Mouse (Mus musculus): ENCODE measurements around the gene Rpl21. TPM values are rescaled to one million over a fixed set of nuclear protein-coding genes. Genes with fewer than 3 reads are reported as not detected.

The Rpl21 gene
- polyA plus RNA-seq, 1 experiment, result 519 TPM

GRCm38 (mm10) chr5:146823005-146823404 is 9.7 kb upstream of the Rpl21 start:
- Histone ChIP-seq H3K79me2 (ENCODE audit: control insufficient read depth, insufficient read depth) (no peaks in the 10 kb centered on the region), H3K36me3 (ENCODE audit: control insufficient read depth, insufficient read depth) (no peaks in the 10 kb centered on the region), H3K27me3 (ENCODE audit: control insufficient read depth, insufficient read depth, insufficient read length) (no peaks in the 10 kb centered on the region), H3ac (ENCODE audit: control insufficient read depth, insufficient read length) (no peak overlapping the region), H3K4me3 (no peak overlapping the region), H3K4me2 (ENCODE audit: low read depth) (no peak overlapping the region)
- no peak for TF ChIP-seq POLR2A (IDR thresholded peaks at IDR 0.05; ENCODE audit: insufficient read length, low read depth)
- no peak for TF ChIP-seq CEBPB (IDR thresholded peaks at IDR 0.05; ENCODE audit: insufficient read depth, poor library complexity, severe bottlenecking)
- no peak for TF ChIP-seq REST (IDR thresholded peaks at IDR 0.05; ENCODE audit: insufficient read depth, insufficient read length)
- TF ChIP-seq MYOD1 (IDR thresholded peaks at IDR 0.05; ENCODE audit: control insufficient read depth in 1 of 3, insufficient read length in 2 of 3, low read depth in 2 of 3), result no peak
- TF ChIP-seq MYOG (IDR thresholded peaks at IDR 0.05; ENCODE audit: control insufficient read depth in 1 of 3, insufficient read depth in 1 of 3, insufficient read length in 2 of 3, low read depth in 2 of 3), result no peak
- TF ChIP-seq TCF12 (IDR thresholded peaks at IDR 0.05; ENCODE audit: insufficient read depth, poor library complexity, severe bottlenecking), result no peak
- TF ChIP-seq MAX (IDR thresholded peaks at IDR 0.05; ENCODE audit: low read depth), result no peak
- no peak for TF ChIP-seq USF1 (IDR thresholded peaks at IDR 0.05; ENCODE audit: low read depth)
- no peak for TF ChIP-seq E2F4 (IDR thresholded peaks at IDR 0.05; ENCODE audit: insufficient read depth)
- TF ChIP-seq TCF3 (IDR thresholded peaks at IDR 0.05; ENCODE audit: insufficient read length, low read depth), result no peak
- TF ChIP-seq POLR2AphosphoS2 (IDR thresholded peaks at IDR 0.05; ENCODE audit: insufficient read length, low read depth), result no peak
- TF ChIP-seq SRF (IDR thresholded peaks at IDR 0.05; ENCODE audit: control insufficient read depth, insufficient read length, low read depth), result no peak

DNA sequence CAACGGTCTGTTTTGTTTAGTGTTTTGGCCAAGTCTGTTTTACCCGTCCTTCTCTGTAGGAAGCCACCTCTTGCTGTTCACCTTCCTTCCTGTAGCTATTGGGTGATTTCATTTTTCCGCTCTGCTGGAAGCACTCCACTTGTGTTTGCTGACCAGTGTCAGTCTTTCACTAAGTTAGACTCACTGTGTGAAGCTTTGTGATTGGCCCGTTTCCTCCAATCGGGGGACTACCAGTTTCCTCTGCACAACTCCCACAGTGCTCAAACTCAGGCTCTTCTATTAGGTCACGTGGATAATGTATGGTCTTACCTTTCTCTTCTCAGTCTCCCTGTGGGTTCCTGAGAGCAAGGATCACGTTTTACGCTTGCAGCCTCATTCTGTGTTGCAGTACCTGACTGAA is 3.2 kb upstream of the Rpl21 start:
- H3K79me2 ChIP-seq (ENCODE audit: control insufficient read depth, insufficient read depth), result peaks cover 15% of the 10 kb centered on the region
- H3K4me2 ChIP-seq (ENCODE audit: low read depth), result no peak overlapping the region
- H3K4me3 ChIP-seq, result no peak overlapping the region
- no peaks in the 10 kb centered on the region for H3K36me3 ChIP-seq (ENCODE audit: control insufficient read depth, insufficient read depth)
- H3K27me3 ChIP-seq (ENCODE audit: control insufficient read depth, insufficient read depth, insufficient read length), result no peaks in the 10 kb centered on the region
- TF ChIP-seq MAX (IDR thresholded peaks at IDR 0.05; ENCODE audit: low read depth) (no peak), REST (IDR thresholded peaks at IDR 0.05; ENCODE audit: insufficient read depth, insufficient read length) (no peak), POLR2AphosphoS2 (IDR thresholded peaks at IDR 0.05; ENCODE audit: insufficient read length, low read depth) (no peak), MYOD1 (IDR thresholded peaks at IDR 0.05; ENCODE audit: control insufficient read depth in 1 of 3, insufficient read length in 2 of 3, low read depth in 2 of 3) (no peak), CEBPB (IDR thresholded peaks at IDR 0.05; ENCODE audit: insufficient read depth, poor library complexity, severe bottlenecking) (no peak), TCF3 (IDR thresholded peaks at IDR 0.05; ENCODE audit: insufficient read length, low read depth) (no peak), MYOG (IDR thresholded peaks at IDR 0.05; ENCODE audit: control insufficient read depth in 1 of 3, insufficient read depth in 1 of 3, insufficient read length in 2 of 3, low read depth in 2 of 3) (no peak), POLR2A (IDR thresholded peaks at IDR 0.05; ENCODE audit: insufficient read length, low read depth) (no peak), E2F4 (IDR thresholded peaks at IDR 0.05; ENCODE audit: insufficient read depth) (no peak), SRF (IDR thresholded peaks at IDR 0.05; ENCODE audit: control insufficient read depth, insufficient read length, low read depth) (no peak), TCF12 (IDR thresholded peaks at IDR 0.05; ENCODE audit: insufficient read depth, poor library complexity, severe bottlenecking) (no peak), USF1 (IDR thresholded peaks at IDR 0.05; ENCODE audit: low read depth) (no peak)
- H3ac ChIP-seq (ENCODE audit: control insufficient read depth, insufficient read length), result no peak overlapping the region

DNA sequence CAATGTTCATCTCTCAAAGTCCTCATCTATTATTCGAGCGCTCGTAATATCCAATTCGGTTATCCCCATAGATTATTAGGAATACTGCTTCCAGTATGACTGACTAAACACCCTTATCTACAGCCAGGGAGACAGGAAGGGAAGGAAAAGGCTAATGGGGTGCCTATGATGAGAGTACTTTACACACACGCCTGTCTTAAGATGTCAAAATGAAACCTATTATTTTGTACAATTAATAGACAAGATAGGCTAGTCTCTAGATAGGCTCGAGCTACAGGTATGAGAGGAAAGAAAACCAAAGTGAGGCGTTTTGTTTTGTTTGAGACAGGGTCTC is 288 bp upstream of the Rpl21 start:
- TF ChIP-seq SRF (IDR thresholded peaks at IDR 0.05; ENCODE audit: control insufficient read depth, insufficient read length, low read depth) (no peak), REST (IDR thresholded peaks at IDR 0.05; ENCODE audit: insufficient read depth, insufficient read length) (no peak), MYOD1 (IDR thresholded peaks at IDR 0.05; ENCODE audit: control insufficient read depth in 1 of 3, insufficient read length in 2 of 3, low read depth in 2 of 3) (no peak), CEBPB (IDR thresholded peaks at IDR 0.05; ENCODE audit: insufficient read depth, poor library complexity, severe bottlenecking) (no peak), TCF12 (IDR thresholded peaks at IDR 0.05; ENCODE audit: insufficient read depth, poor library complexity, severe bottlenecking) (no peak), POLR2A (IDR thresholded peaks at IDR 0.05; ENCODE audit: insufficient read length, low read depth) (no peak), MYOG (IDR thresholded peaks at IDR 0.05; ENCODE audit: control insufficient read depth in 1 of 3, insufficient read depth in 1 of 3, insufficient read length in 2 of 3, low read depth in 2 of 3) (no peak), E2F4 (IDR thresholded peaks at IDR 0.05; ENCODE audit: insufficient read depth) (no peak), TCF3 (IDR thresholded peaks at IDR 0.05; ENCODE audit: insufficient read length, low read depth) (no peak), USF1 (IDR thresholded peaks at IDR 0.05; ENCODE audit: low read depth) (no peak), POLR2AphosphoS2 (IDR thresholded peaks at IDR 0.05; ENCODE audit: insufficient read length, low read depth) (no peak), MAX (IDR thresholded peaks at IDR 0.05; ENCODE audit: low read depth) (no peak)
- H3K27me3 ChIP-seq (ENCODE audit: control insufficient read depth, insufficient read depth, insufficient read length), result no peaks in the 10 kb centered on the region
- peak overlapping the region; percentile 93 for H3K4me3 ChIP-seq
- H3K4me2 ChIP-seq (ENCODE audit: low read depth), result peak overlapping the region; percentile 88
- peaks cover 16% of the 10 kb centered on the region for H3K36me3 ChIP-seq (ENCODE audit: control insufficient read depth, insufficient read depth)
- peaks cover 20% of the 10 kb centered on the region for H3K79me2 ChIP-seq (ENCODE audit: control insufficient read depth, insufficient read depth)
- H3ac ChIP-seq (ENCODE audit: control insufficient read depth, insufficient read length), result peak overlapping the region; percentile 78

DNA sequence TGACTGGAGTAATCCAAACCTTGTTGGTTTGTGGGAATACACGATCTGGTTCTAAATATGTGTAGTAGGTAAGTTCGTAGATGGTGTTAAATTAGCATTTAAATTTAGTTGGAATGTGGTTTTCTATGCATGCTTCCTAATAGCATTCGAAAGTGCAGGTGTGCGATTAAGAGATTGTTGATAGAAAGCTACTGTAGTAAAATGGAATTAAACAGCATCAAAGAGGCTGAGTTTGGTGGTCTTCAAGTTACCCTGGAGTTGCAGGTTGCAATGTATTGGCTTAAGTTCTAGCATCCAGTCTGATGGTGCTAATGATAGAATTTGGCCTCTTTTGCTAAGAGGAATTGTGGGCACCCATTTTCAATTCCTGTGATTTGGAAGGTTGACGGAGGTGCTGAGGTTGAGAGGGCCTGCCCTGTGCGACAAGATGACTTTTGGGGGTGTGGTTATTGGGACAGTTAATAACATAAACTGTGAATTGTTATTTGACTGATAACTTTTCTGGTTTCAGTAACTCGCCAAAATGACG is 1.0 kb downstream of the Rpl21 start:
- TF ChIP-seq USF1 (IDR thresholded peaks at IDR 0.05; ENCODE audit: low read depth), result no peak
- no peak for TF ChIP-seq E2F4 (IDR thresholded peaks at IDR 0.05; ENCODE audit: insufficient read depth)
- TF ChIP-seq MYOG (IDR thresholded peaks at IDR 0.05; ENCODE audit: control insufficient read depth in 1 of 3, insufficient read depth in 1 of 3, insufficient read length in 2 of 3, low read depth in 2 of 3), result no peak
- TF ChIP-seq POLR2A (IDR thresholded peaks at IDR 0.05; ENCODE audit: insufficient read length, low read depth), result no peak
- no peak for TF ChIP-seq MYOD1 (IDR thresholded peaks at IDR 0.05; ENCODE audit: control insufficient read depth in 1 of 3, insufficient read length in 2 of 3, low read depth in 2 of 3)
- TF ChIP-seq CEBPB (IDR thresholded peaks at IDR 0.05; ENCODE audit: insufficient read depth, poor library complexity, severe bottlenecking), result no peak
- no peak for TF ChIP-seq TCF12 (IDR thresholded peaks at IDR 0.05; ENCODE audit: insufficient read depth, poor library complexity, severe bottlenecking)
- H3K36me3 ChIP-seq (ENCODE audit: control insufficient read depth, insufficient read depth), result peaks cover 24% of the 10 kb centered on the region
- peak overlapping the region; percentile 78 for H3ac ChIP-seq (ENCODE audit: control insufficient read depth, insufficient read length)
- H3K4me3 ChIP-seq, result peak overlapping the region; percentile 93
- peak overlapping the region; percentile 96 for H3K4me2 ChIP-seq (ENCODE audit: low read depth)
- H3K27me3 ChIP-seq (ENCODE audit: control insufficient read depth, insufficient read depth, insufficient read length), result no peaks in the 10 kb centered on the region
- peaks cover 20% of the 10 kb centered on the region for H3K79me2 ChIP-seq (ENCODE audit: control insufficient read depth, insufficient read depth)
